Mouse (Mus musculus) left cerebral cortex, adult 18-20 months (tissue): Measurements from ENCODE around the gene Polh. TPM values are rescaled to one million over a fixed set of nuclear protein-coding genes. Genes with fewer than 3 reads are reported as not detected.

Source experiments
- DNase-seq, 2 experiments: peaks; one replicate each; pipeline ENCODE4 v3.0.0; 2021 to 2022; ENCODE audit warnings: low spot score in 2 of 2, mixed read lengths in 1 of 2
- total RNA-seq, 2 experiments: library from RNA; stranded (reverse); gene quantifications; 2 replicates each; pipeline ENCODE4 v1.2.3; 2021

Gene Polh
- total RNA-seq, 2 experiments from 2014 or later = 6.1 to 6.3 TPM

- DNase-seq = no peak
Observed at GRCm38 (mm10) chr17:46168768-46169167, 33.7 kb downstream of the Polh start.

- no peak for DNase-seq
Observed at GRCm38 (mm10) chr17:46168318-46168717, 34.1 kb downstream of the Polh start.

DNA sequence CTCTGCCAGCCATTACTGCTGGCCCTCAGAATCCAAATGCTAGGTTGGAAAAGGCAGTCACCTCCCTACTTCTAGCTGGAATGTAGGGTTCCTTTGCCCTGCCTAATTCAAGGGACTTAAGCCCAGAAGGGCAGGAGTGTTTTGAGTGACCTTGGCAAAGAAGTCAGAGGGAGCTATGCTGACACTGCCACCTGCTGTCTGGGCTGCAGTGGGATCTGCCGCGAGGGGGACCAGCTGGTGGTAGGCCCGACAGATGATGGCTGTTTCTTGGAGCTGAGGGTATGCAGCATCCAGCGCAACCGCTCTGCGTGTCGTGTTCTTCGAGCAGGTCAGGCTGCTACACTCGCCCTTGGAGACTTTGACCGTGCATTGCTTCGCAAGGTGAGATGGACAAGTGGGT is 35.4 kb downstream of the Polh start:
- DNase-seq = no peak

DNA sequence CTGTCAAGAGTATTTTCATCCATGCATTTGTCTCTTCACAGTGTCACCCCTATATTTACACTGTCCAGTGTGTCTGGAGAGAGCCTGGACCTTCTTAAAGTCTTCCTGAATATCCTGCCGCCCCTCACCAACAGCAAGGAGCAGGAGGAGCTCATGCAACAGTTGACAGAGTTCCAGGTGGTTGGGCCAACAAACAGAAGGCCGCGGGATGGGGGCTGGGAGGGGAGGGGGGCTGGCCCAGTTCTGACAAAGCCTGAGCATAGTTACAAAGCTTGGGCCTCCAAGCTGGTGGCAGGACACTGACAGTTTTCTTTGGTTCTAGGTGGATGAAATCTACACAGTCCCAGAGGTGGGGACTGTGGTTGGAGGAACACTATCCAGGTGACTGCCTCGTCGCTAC is 36.2 kb downstream of the Polh start:
- no peak for DNase-seq

DNA sequence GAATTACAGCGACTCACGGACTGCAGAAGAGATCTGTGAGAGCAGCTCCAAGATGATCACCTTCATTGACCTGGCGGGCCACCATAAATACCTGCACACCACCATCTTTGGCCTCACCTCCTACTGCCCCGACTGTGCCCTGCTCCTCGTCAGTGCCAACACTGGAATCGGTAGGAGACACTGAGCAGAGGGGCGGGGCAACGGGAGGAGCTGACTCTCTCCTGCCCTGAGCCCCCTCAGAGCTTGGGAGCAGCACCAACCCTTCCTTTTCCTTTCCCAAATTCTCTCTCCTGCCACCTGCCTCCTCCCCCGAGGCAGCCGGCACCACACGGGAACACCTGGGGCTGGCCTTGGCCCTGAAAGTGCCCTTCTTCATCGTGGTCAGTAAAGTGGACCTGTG is 37.0 kb downstream of the Polh start:
- no peak for DNase-seq

- DNase-seq = no peak
Observed at GRCm38 (mm10) chr17:46164791-46165190, 37.7 kb downstream of the Polh start.

DNA sequence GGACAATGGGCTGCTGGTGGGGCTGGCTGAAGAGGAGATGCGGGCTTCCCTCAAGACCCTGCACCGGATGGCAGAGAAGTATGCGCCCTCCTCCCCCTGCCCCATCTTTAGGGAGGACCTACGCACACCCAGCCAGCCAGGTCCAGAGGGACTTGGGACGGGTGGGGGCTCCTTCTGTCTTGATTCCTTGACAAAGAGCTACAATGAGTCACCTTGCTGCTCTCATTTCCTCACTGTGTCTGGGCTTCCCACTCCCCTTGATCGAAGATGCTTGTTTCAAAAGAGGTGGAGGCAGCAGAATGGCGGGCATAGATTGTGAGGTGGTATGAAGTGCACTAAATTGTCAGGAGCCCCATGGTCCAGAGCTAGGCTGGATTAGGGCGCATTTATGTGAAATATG is 38.1 kb downstream of the Polh start:
- no peak for DNase-seq

- DNase-seq = no peak
Observed at GRCm38 (mm10) chr17:46162951-46163421, 39.5 kb downstream of the Polh start.

DNA sequence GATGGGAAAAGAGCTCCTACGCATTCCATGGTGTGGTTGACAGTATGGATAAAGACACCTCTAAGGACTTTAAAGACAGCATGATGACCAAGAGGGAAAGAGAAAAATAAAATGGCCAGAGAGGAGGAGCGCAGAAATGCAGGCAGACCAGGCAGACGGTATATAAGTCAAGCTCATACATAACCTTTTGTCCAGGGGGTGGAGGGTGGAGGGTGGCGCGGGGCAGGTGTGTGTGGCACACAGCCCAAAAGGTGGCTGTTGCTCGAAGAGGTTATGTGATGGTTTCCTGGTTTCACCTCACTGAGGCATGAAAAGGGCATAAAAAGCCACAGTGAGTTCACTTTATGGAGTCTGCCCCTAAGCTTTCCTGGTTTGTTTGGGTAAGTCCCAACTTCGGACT is 39.9 kb downstream of the Polh start:
- no peak for DNase-seq

DNA sequence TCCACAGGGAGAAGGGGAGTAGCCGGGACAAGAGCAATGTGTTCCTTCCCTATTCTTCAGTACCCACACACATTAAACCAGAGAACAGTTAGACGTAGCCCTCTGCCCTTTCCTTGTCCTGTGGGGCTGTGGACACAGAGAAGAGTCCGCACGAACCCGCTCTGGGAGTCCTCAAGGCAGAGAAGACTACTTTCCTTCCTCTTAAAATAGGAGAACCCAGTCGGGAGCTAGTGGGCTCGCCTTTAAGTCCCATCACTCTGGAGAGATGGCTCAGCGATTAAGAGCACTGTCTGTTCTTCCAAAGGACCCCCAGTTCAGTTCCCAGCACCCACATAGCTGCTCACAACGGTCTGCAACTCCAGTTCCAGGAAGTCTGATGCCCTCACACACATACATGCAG is 40.7 kb downstream of the Polh start:
- DNase-seq = no peak

GRCm38 (mm10) chr17:46161179-46161578 is 41.3 kb downstream of the Polh start:
- DNase-seq = peak in 1 of 2 experiments; percentile 14

- DNase-seq = peak; percentile 93 to 96
Observed at GRCm38 (mm10) chr17:46160686-46161085, 41.8 kb downstream of the Polh start, which contains the start of gene Gtpbp2. Gtpbp2 (plus strand) TSS chr17:46161032.

DNA sequence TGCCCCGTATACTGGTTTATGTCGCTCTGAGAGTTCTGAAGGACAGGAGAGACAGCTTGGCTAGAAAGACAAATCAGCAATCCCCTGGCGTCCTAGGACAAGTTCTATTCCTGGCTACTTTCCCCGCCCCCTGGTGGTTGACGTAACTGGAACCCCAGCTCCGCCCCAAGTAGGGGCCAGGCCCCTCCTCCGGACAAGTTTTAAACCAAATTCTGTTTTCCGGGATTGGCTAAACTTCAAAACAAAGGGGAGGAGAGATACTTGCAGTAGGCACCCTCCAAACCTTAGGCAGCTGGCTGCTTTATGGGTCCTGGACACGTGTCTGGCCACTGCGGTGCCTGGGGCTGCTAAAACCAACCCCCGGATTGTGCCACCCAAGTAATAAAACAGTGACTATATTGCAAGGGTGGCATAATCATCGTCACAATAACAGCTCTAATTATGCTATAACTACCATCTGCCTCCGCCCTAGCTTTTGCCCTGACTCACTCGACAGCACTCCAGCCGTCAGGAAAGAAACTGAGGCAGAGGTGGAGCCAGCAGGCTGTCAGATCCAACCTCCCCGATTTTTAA is 42.3 kb downstream of the Polh start:
- peak; percentile 79 to 83 for DNase-seq

DNA sequence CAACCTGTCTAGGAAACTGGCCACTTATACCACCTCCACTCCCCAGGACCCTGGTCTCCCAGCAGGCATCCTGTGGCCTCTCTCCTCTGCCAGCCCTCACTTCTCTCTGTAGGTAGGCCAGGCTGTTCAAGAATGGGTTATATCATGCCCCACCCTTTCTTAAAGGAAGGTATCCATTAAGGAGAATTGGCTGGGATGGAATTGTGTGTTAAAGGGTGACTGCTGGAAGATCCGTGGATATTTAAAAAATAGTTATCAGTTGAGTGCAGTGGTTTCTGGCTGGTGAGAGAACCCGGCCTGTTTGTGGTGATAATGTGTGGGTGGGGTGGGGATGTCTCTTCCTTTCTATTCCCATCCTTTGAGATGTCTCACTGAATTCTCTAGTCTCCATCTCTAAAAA is 43.2 kb downstream of the Polh start:
- DNase-seq = no peak

- no peak for DNase-seq
Observed at GRCm38 (mm10) chr17:46157131-46157530, 45.3 kb downstream of the Polh start.

DNA sequence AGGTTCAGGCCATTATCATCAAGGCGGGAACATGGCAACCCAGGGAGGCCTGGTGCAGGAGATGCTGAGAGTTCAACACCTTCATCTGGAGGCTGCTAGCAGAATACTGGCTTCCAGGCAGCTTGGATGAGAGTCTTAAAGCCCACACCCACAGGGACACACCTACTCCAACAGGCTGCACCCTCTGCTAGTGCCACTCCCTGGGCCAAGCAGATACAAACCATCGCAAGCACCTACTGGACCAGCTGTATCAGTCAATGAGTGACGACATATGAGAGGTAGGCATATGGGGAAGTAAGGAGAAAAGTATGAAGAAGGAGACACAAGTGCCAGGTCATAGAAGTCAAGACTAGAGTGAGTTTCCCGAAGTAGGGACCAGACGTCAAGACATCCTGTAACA is 45.8 kb downstream of the Polh start:
- DNase-seq = no peak

DNA sequence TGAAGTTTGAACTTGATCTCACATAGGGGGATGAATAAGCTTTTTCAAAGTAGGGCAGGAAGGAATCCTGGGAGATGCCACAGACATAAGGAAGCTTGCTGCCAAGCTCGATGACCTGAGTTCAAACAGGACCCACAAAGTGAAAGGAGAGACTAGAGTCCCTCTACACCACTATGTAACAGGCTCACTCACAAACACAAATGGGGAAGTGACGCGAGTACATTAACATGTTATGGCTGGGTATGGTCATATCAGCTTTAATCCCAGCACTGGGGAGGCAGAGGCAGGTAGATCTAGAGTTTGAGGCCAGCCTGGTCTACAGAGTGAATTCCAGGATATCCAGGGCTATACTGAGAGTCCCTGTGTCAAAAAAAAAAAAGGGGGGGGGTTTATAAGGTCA is 48.1 kb downstream of the Polh start:
- no peak for DNase-seq

DNA sequence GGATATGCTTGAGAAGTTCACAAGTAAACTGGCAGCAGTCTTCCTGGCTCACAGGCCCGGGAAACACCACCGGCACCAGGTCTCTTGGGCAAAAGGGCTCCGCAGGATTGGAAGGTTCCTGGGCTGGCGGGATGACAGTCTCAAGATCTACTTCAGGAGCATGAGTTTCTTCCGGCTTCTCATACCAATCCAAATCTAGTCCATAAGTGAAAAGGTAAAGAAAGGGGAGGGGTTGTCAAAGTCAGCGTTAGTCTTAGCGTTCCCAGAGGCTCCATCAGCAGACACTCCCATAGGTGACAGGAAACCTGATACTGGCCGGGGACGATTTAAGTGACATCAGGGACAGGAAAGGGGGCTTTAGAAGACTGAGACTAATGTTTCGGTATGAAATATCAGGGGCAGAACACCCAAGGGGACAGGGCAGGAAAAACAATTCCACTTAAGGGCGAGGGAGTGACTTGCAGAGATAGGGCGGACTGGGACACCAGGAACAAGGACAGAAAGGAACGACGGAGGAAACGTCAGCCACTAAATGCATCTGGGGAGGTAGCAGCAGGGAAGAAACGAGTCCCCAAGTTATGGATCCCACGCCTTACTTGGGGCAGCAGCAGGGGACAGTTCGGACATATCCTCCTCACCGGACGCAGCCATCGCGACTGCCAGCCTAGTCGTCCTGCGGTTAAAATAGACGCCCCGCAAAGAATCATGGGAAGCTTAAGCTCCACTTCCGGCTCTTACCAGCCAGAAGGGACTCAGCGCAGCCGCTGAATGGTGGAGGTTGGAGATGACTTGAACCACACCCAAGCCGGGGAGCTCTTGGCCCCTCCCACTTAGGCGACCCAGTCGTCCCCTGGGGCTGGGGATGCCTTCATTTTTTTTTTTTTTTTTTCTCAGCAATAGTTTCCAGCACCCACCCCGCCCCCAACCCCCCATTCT is 49.3 kb downstream of the Polh start, which contains the start of gene Mad2l1bp:
Gene Mad2l1bp, minus strand, starts transcription at position 707 of the 936 bp plus-strand sequence.
- DNase-seq = peak; percentile 88 to 89

GRCm38 (mm10) chr17:46143578-46144423 is 58.6 kb downstream of the Polh start, which contains the start of gene Rsph9:
Rsph9 (minus strand) TSS chr17:46144216.
- peak; percentile 72 to 82 for DNase-seq

DNA sequence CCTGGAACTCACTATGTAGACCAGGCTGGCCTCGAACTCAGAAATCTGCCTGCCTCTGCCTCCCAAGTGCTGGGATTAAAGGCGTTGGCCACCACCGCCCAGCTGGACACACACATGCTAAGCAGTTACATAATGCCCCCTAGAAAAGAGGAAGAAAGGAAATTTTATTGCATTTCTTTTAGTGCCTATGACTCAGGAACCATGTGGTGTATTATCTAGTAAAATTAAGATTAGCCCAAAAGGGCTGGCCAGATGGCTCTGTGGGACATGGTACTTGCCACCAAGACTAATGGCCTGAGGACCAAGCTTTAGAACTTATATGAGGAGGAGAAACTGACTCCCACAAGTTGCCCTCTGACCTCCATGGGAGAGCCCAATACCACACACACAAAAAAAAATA is 62.6 kb downstream of the Polh start:
- no peak for DNase-seq

DNA sequence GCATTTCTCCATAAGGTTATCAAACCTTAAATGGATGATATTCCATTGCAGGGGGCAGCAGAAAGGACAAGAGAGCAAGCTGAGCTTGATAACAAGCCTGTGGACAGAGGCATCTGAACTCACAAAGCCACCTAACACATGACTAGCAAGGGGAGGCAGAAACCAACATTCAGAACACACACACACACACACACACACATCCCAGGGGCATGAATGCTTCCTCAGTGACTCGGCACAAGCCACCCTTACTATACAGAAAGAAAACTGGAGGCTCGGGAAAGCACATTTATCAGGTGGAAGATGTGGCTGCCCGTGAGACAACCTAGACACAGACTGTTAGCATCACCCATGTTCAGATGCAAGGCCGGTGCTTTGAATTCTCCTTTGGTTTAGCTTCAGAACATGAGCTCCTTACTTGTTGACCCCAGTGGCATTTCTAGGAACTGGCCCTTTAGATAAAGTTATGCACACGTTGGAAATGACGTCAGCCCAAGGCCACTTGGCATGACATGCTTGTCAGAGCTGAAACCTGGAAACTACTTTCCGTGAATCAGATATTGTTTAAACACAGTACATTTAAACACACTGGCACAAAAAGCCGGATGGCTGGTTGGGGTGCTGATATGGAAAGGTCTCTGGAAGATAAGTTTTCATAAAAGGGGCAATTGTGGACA is 63.7 kb downstream of the Polh start:
- no peak for DNase-seq
